Mouse (Mus musculus) small intestine, adult 2 months (tissue): ENCODE measurements around the gene Mthfd1l. TPM values are rescaled to one million over a fixed set of nuclear protein-coding genes. Genes with fewer than 3 reads are reported as not detected.

ENCODE experiments used
- H3K27ac ChIP-seq: fragments of 200-500 bp; 2 replicates; pipeline ENCODE4 v1.5.1; 2012; ENCODE audit warnings: low read depth, low read length, control low read depth, inconsistent platforms; ENCODE audit not compliant: insufficient read depth
- H3K27me3 ChIP-seq: fragments of 200-500 bp; 2 replicates; pipeline ENCODE4 v1.6.1; 2012; ENCODE audit warnings: mild to moderate bottlenecking, moderate library complexity, low read length, inconsistent platforms; ENCODE audit not compliant: control insufficient read depth, insufficient read depth
- H3K36me3 ChIP-seq: fragments of 200-500 bp; 2 replicates; pipeline ENCODE4 v1.6.1; 2012; ENCODE audit warnings: mild to moderate bottlenecking, low read length, control low read depth, inconsistent platforms; ENCODE audit not compliant: control insufficient read depth, insufficient read depth
- H3K4me1 ChIP-seq: fragments of 200-500 bp; 2 replicates; pipeline ENCODE4 v1.6.1; 2012; ENCODE audit warnings: low read length, inconsistent platforms, mixed read lengths; ENCODE audit not compliant: control insufficient read depth, insufficient read depth, insufficient read length
- H3K4me3 ChIP-seq: fragments of 200-500 bp; 2 replicates; pipeline ENCODE4 v1.5.1; 2012; ENCODE audit warnings: low read depth, mild to moderate bottlenecking, control low read depth, inconsistent platforms, low read length, moderate library complexity
- CTCF ChIP-seq: fragments of 200-500 bp; IDR thresholded peaks from 2 replicates; pipeline ENCODE4 v1.5.1; 2012; ENCODE audit warnings: low read depth, mild to moderate bottlenecking, control low read depth, inconsistent platforms, low read length, moderate library complexity, mixed read lengths; ENCODE audit not compliant: insufficient replicate concordance, insufficient read length; ENCODE audit errors: extremely low read depth
- POLR2A ChIP-seq: fragments of 200-500 bp; IDR thresholded peaks from 2 replicates; pipeline ENCODE4 v1.6.1; 2012; ENCODE audit warnings: low read depth, mild to moderate bottlenecking, control low read depth, inconsistent platforms, low read length, moderate library complexity
- WGBS: fragments of 180-500 bp; shearing (Covaris S2); methylation state at CpG from one replicate; pipeline ENCODE4 v1.1.7; 2018; 5-methylcytosine and 5-hydroxymethylcytosine counted together
- polyA plus RNA-seq: library from polyadenylated mRNA; depleted of rRNA; stranded (reverse); fragments of >200 nt; gene quantifications from 2 replicates; pipeline ENCODE4 v1.2.3, GENCODE M21; 2012; rRNA removed

The Mthfd1l gene
- polyA plus RNA-seq, 1 experiment = 1.3 TPM

GRCm38 (mm10) chr10:4210313-4211066, 237.6 kb downstream of the Mthfd1l start:
- Histone ChIP-seq H3K4me1 (no peaks in the 10 kb centered on the region), H3K27ac (no peak overlapping the region), H3K27me3 (no peaks in the 10 kb centered on the region), H3K36me3 (no peaks in the 10 kb centered on the region), H3K4me3 (no peak overlapping the region)
- WGBS = 30% methylated on average over 24 of the region's 24 CpGs
- no peak for TF ChIP-seq CTCF
- TF ChIP-seq POLR2A = no peak

- 75% methylated on average over 4 of the region's 4 CpGs for WGBS
- H3K4me1 ChIP-seq = no peaks in the 10 kb centered on the region
- H3K36me3 ChIP-seq = no peaks in the 10 kb centered on the region
- H3K27ac ChIP-seq = no peak overlapping the region
- H3K4me3 ChIP-seq = no peak overlapping the region
- no peaks in the 10 kb centered on the region for H3K27me3 ChIP-seq
- TF ChIP-seq POLR2A (no peak), CTCF (no peak)
These were observed 238.1 kb downstream of the Mthfd1l start for GRCm38 (mm10) chr10:4211067-4211447.

Other genes with a start within 250 kb of the Mthfd1l start
- gene Plekhg1, start 232.8 kb upstream of the Mthfd1l start, polyA plus RNA-seq = 1.0 and 1.7 TPM in 2 replicates